Mouse (Mus musculus) midbrain, postnatal 0 days (tissue): ENCODE measurements at regions not wholly inside any gene's neighbourhood (a gene's known extent, or its start where the extent isn't known, plus 50 kb on each side); places are given as distances from the start of the nearest gene placed in this dataset.

Experiments used
- ATAC-seq: fragments of 200-750 bp; cut with Nextera tagmentation; 2 replicates; pipeline ENCODE4 v1.8.0; 2017; ENCODE audit warnings: moderate number of reproducible peaks, mild to moderate bottlenecking, moderate TSS enrichment, moderate library complexity; ENCODE audit not compliant: low FRiP score
- DNase-seq: peaks from one replicate; pipeline ENCODE4 v3.0.0-alpha.2; 2015; ENCODE audit warnings: low spot score
- H3K27ac ChIP-seq: fragments of 300-500 bp; sonication (generic); 2 replicates; pipeline ENCODE4 v1.5.1; 2014; ENCODE audit warnings: low read depth, mild to moderate bottlenecking, low read length, mixed read lengths
- H3K27me3 ChIP-seq: fragments of 300-500 bp; sonication (generic); 2 replicates; pipeline ENCODE4 v1.6.1; 2014; ENCODE audit warnings: low read length, control low read depth, mixed read lengths; ENCODE audit not compliant: insufficient read depth
- H3K36me3 ChIP-seq: fragments of 300-500 bp; sonication (generic); 2 replicates; pipeline ENCODE4 v1.6.1; 2014; ENCODE audit warnings: low read length, control low read depth, mixed read lengths; ENCODE audit not compliant: insufficient read depth
- H3K4me1 ChIP-seq: fragments of 300-500 bp; sonication (generic); 2 replicates; pipeline ENCODE4 v1.6.1; 2014; ENCODE audit warnings: mild to moderate bottlenecking, control low read depth, antibody characterized with exemption, low read length, mixed read lengths; ENCODE audit not compliant: insufficient read depth
- H3K4me2 ChIP-seq: fragments of 300-500 bp; sonication (generic); 2 replicates; pipeline ENCODE4 v1.6.1; 2014; ENCODE audit warnings: low read depth, mild to moderate bottlenecking, low read length, mixed read lengths; ENCODE audit not compliant: poor library complexity, severe bottlenecking
- H3K4me3 ChIP-seq: fragments of 300-500 bp; sonication (generic); 2 replicates; pipeline ENCODE4 v1.5.1; 2014; ENCODE audit warnings: low read depth, mild to moderate bottlenecking, low read length, moderate library complexity
- H3K9ac ChIP-seq: fragments of 300-500 bp; sonication (generic); replicated peaks from 2 replicates; pipeline ENCODE4 v1.6.1; 2014; ENCODE audit warnings: mild to moderate bottlenecking, low read length, moderate library complexity, mixed read lengths; ENCODE audit not compliant: poor library complexity, severe bottlenecking
- H3K9me3 ChIP-seq: fragments of 300-500 bp; sonication (generic); 2 replicates; pipeline ENCODE4 v1.6.1; 2016; ENCODE audit warnings: low read length, control low read depth
- CTCF ChIP-seq: IDR thresholded peaks from 2 replicates; pipeline ENCODE4 v1.5.1; 2016; ENCODE audit warnings: antibody characterized with exemption, mild to moderate bottlenecking
- WGBS: fragments of 180-500 bp; shearing (Covaris S2); extraction: QIAGEN DNeasy Blood & Tissue Kit; methylation state at CpG from one replicate; pipeline ENCODE4 v1.1.7; 2014; 5-methylcytosine and 5-hydroxymethylcytosine counted together

GRCm38 (mm10) chr9:51637131-51637920 is 127.8 kb upstream of the Arhgap20 start:
- WGBS: 40% methylated on average over 6 of the region's 6 CpGs
- ATAC-seq: no peak
- H3K4me2 ChIP-seq: no peak overlapping the region
- no peaks in the 10 kb centered on the region for H3K27me3 ChIP-seq
- H3K4me3 ChIP-seq: no peak overlapping the region
- no peak for TF ChIP-seq CTCF
- H3K27ac ChIP-seq: no peak overlapping the region; the same call in 1 of the 2 replicates
- H3K36me3 ChIP-seq: no peaks in the 10 kb centered on the region
- no peaks in the 10 kb centered on the region for H3K4me1 ChIP-seq
- peak; percentile 61 for DNase-seq
- H3K9me3 ChIP-seq: no peaks in the 10 kb centered on the region
- no peak overlapping the region for H3K9ac ChIP-seq

GRCm38 (mm10) chr9:51641706-51642105 is 123.4 kb upstream of the Arhgap20 start:
- Histone ChIP-seq H3K4me2 (no peak overlapping the region), H3K4me3 (no peak overlapping the region), H3K4me1 (no peaks in the 10 kb centered on the region), H3K36me3 (no peaks in the 10 kb centered on the region), H3K9ac (no peak overlapping the region), H3K27ac (no peak overlapping the region), H3K27me3 (no peaks in the 10 kb centered on the region), H3K9me3 (no peaks in the 10 kb centered on the region)
- TF ChIP-seq CTCF: no peak
- ATAC-seq: no peak
- 81% methylated on average over 4 of the region's 4 CpGs for WGBS
- no peak for DNase-seq

DNA sequence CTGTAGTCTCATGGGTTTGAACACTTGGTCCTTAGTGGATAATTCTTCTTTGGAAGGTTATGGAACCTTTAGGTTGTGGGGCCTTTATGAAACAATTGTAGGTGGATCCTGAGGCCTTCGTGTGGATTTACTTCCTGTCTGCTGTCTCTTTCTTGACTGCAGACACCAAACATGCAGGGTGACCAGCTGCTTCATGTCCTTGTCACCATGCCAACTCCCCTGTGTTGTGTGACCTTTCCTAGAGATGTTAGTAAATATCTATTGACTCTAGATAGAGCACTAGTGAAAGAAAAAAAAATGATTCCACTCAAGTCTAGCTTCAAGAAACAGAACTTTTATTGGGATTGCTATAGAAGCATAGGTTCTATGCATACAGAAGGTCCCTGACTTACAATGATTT is 119.7 kb upstream of the Arhgap20 start:
- ATAC-seq (no peak), DNase-seq (no peak)
- Histone ChIP-seq H3K4me2 (no peak overlapping the region), H3K4me1 (no peaks in the 10 kb centered on the region), H3K36me3 (no peaks in the 10 kb centered on the region), H3K9ac (no peak overlapping the region), H3K27me3 (no peaks in the 10 kb centered on the region), H3K4me3 (no peak overlapping the region), H3K9me3 (no peaks in the 10 kb centered on the region), H3K27ac (no peak overlapping the region)
- TF ChIP-seq CTCF: no peak
- 58% methylated on average over 1 of the region's 1 CpGs for WGBS

DNA sequence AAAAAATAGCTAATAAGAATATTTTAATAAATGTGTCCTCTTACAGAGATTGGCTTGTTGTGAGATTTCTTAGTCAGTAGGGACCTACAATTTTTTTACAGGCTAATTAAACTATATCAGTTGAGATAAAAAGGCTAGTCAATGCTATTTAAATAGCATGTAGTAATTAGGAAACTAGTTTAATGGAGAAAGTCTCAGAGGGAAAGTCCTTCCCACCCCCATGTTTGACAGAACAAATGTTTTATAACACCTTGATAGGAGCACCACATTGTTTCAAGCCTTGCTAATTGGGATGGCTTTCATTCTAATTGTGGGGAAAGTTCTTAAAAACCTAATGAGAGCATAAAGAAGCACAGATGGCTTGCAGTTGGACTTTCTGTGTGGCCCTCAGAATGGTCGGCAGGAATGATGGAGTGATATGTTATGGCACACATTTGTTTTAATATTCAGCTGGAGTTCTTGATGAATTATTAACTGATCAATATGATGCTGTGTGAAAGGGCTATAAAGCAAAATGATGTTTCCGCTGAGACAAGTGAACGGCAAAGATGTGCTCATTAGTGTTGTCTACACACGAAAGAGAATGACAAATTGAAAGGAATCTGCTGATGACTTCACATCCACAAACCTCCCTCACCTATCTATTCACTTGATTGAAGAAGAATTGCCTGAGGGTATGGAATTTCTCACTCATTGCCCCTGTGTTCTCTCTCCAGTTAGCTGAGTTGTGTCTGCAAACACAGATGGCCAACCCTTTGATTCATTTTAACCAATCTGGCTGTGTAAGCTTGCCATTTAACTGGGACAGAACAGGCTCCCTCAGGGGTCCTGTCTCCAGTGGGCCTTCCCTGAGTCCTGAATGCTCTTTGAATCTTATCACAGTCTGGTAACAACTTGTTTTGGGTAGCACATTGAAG is 111.5 kb upstream of the Arhgap20 start:
- Histone ChIP-seq H3K4me3 (no peak overlapping the region), H3K4me2 (no peak overlapping the region), H3K9me3 (no peaks in the 10 kb centered on the region), H3K27ac (no peak overlapping the region), H3K27me3 (no peaks in the 10 kb centered on the region), H3K9ac (no peak overlapping the region), H3K4me1 (0 out of 2 replicates have a peak, but pooled peaks cover 3% of the 10 kb centered on the region), H3K36me3 (no peaks in the 10 kb centered on the region)
- DNase-seq: peak; percentile 35
- 62% methylated on average over 4 of the region's 4 CpGs for WGBS
- no peak for ATAC-seq
- TF ChIP-seq CTCF: no peak

DNA sequence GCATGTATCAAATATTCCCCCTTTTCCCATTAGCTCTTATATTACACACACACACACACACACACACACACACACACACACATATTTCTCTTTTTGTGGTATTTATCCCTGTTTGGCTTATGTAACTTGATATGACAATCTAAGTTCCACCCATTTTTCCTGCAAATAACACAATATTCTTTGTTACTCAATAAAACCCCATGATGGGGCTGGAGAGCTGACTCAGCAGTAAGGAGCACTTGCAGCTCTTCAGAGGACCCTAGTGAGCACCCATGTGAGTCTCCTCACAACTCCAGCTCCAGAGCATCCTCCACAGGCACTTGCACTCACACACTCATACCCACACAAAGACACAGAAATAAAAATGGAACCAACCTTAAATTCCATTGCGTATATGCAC is 110.5 kb upstream of the Arhgap20 start:
- DNase-seq: no peak
- Histone ChIP-seq H3K4me1 (0 out of 2 replicates have a peak, but pooled peaks cover 3% of the 10 kb centered on the region), H3K36me3 (no peaks in the 10 kb centered on the region), H3K4me3 (no peak overlapping the region), H3K9me3 (no peaks in the 10 kb centered on the region), H3K27ac (peak overlapping the region; percentile 62), H3K4me2 (no peak overlapping the region), H3K9ac (no peak overlapping the region), H3K27me3 (no peaks in the 10 kb centered on the region)
- TF ChIP-seq CTCF: no peak
- WGBS: 91% methylated on average over 1 of the region's 1 CpGs
- ATAC-seq: no peak

- ATAC-seq (no peak), DNase-seq (no peak)
- 0 out of 2 replicates have a peak, but pooled peaks cover 3% of the 10 kb centered on the region for H3K4me1 ChIP-seq
- no peaks in the 10 kb centered on the region for H3K9me3 ChIP-seq
- no peak for TF ChIP-seq CTCF
- WGBS: 96% methylated on average over 1 of the region's 1 CpGs
- no peaks in the 10 kb centered on the region for H3K36me3 ChIP-seq
- H3K4me3 ChIP-seq: no peak overlapping the region
- H3K27ac ChIP-seq: no peak overlapping the region
- no peak overlapping the region for H3K4me2 ChIP-seq
- no peak overlapping the region for H3K9ac ChIP-seq
- H3K27me3 ChIP-seq: no peaks in the 10 kb centered on the region
Measured at GRCm38 (mm10) chr9:51657796-51658195, 107.3 kb upstream of the Arhgap20 start.
